Mouse (Mus musculus): ENCODE measurements around the gene Rai14.

Rai14 gene

DNA sequence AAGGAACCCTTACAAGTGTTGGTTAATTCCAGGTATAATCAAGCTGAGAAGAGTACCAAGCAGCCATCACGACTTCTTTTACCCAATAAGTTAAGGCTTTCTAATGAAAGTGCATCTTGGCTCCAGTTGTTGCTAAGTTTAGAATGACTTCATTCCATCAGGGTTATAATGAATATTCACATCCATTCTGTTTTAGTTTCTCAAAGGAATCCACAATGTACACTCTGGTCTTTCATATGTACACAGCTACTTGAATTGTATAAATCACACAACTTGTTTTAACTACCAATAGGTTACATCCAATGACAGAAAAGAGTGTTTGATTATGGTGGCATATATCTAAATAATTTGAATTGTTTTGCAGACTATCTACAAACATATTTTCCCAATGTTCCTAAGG lies 59.7 kb downstream of the Rai14 start:
- no peak for DNase-seq (ENCODE audit: low read depth in 2 of 2, low spot score in 2 of 2)

DNA sequence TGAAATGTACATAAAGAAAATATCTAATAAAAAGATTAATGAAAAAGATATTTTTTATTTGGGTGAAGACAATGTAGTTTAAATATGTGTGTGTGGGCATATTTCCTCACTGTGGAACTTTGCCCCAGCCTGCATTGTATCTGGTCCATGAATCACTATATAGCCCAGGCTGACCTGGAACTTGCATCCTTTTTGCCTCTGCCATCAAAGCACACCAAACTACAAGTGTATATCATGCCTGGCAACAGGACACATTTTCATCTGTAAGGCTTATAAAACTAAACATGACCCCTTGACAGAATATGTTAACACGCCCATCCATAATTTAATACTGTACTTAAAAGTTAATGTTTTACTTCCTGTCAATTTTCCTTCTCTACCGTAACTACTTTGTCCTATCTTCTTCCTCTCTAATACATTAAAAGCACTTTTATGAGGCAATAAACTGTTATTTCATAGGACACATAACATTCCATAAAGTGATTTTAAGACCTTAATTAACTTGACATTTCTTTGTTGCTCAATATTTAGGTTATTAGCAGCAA lies 61.4 kb downstream of the Rai14 start:
- DNase-seq (ENCODE audit: low read depth in 2 of 2, low spot score in 2 of 2) = no peak

GRCm38 (mm10) chr15:10648372-10649109 lies 65.9 kb downstream of the Rai14 start:
- DNase-seq (ENCODE audit: low read depth in 2 of 2, low spot score in 2 of 2) = no peak

- no peak for DNase-seq (ENCODE audit: low read depth in 2 of 2, low spot score in 2 of 2)
Measured at GRCm38 (mm10) chr15:10646297-10646696, 68.1 kb downstream of the Rai14 start.

DNA sequence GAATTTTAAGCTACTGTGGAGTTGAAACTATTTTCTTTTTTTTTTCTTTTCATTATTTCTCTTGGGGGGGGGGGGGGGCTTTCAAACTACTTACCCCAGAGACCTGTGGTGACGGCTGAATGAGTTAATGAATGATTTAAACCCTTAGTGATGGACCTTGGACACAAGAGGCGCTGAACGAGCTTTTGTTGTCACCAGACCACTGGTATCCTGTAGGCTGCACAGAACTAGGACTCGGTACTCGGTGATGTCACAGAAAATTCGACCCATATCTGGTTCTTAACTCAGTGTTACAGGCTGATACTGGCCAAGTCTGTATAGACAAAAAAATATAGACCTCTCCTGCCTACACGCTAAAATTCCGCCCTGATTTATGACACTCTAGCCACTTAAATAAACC lies 69.3 kb downstream of the Rai14 start:
- DNase-seq (ENCODE audit: low read depth in 2 of 2, low spot score in 2 of 2) = no peak

DNA sequence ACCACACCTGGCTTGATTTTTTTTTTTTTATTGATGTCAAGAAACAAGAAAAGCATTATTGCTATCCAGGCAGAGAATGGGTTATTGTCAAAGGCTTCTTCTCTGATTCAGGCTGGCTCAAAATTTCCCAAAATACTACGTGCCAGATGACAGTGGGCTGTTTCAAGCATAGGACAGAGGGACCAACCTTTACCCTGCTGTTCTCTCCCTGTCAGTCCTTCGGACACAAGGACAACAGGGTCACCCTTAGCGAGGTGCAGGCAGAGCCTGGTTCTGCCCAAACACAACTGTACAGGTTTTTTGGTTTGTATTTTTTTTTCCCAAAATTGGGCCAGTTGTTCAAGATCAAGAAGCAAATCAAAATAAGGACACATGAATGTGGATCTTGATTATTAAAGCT lies 70.6 kb downstream of the Rai14 start:
- DNase-seq (ENCODE audit: low read depth in 2 of 2, low spot score in 2 of 2) = no peak

GRCm38 (mm10) chr15:10643224-10643623 lies 71.2 kb downstream of the Rai14 start:
- no peak for DNase-seq (ENCODE audit: low read depth in 2 of 2, low spot score in 2 of 2)

- DNase-seq (ENCODE audit: low read depth in 2 of 2, low spot score in 2 of 2) = no peak
Measured at GRCm38 (mm10) chr15:10642419-10642818, 72.0 kb downstream of the Rai14 start.

- no peak for DNase-seq (ENCODE audit: low read depth in 2 of 2, low spot score in 2 of 2)
Measured at GRCm38 (mm10) chr15:10640721-10641120, 73.7 kb downstream of the Rai14 start.

DNA sequence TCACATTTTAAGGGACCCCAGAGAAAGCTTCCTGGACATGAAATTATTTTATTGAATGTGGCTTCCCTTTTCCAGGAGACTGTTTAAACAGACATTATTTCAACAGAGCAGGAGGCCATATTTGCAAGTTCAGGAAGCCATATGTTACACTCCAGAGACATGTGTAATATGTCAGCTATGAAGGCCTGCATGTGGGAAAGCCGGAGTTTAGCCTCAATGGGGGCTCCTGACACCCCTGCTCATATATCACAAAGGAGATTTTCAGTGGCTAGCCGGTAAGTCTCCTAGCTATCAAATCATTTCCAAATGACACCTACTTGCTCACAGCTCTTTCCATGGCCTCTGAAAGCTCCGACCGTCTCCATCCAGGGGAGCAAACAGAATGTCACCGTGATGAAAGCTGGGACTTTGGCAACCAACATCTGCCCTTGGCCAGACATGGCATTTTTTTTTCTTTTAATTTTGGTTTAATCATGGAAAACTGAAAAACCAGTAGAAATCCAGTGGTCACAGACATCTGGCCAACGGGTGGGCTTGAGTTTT lies 77.1 kb downstream of the Rai14 start:
- no peak for DNase-seq (ENCODE audit: low read depth in 2 of 2, low spot score in 2 of 2)

DNA sequence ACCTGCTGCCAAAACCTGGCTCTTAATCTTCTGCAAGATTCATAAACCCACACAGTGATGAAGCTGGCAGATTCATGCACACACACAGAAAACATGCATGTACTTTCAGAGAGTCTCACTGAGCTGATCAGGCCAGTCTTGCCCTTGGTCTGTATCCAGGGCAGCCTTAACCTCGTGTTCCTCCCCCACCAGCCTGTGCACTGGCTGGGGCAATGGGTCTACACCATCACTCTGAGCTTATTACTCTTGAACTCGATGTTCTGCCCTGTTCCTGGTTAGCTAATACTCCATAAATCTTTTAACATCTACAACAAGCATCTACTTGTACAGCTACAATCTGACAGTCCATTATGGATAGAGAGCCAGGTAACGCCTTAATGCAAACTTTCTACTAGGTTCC lies 77.6 kb downstream of the Rai14 start:
- no peak for DNase-seq (ENCODE audit: low read depth in 2 of 2, low spot score in 2 of 2)

- no peak for DNase-seq (ENCODE audit: low read depth in 2 of 2, low spot score in 2 of 2)
Measured at GRCm38 (mm10) chr15:10635121-10635520, 79.3 kb downstream of the Rai14 start.

DNA sequence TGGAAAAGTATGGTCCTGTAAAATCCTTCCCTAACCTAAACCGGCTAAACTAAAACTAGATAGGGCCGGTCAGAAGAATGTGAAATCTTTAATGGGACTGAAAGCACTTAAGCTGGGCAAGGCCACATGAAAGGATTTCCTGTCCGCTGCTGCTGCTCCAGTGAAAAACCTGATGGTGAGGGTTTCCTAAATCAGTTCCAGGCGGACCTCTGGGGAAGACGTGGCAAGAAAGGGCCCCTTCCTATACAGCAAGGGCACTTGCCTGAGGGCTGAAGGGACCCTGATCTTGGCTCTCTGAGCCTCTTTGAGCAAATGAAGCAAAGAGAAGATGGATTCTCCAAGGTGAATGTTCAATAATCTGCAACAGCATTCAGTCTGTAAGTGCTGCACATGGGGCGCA lies 80.2 kb downstream of the Rai14 start:
- no peak for DNase-seq (ENCODE audit: low read depth in 2 of 2, low spot score in 2 of 2)

DNA sequence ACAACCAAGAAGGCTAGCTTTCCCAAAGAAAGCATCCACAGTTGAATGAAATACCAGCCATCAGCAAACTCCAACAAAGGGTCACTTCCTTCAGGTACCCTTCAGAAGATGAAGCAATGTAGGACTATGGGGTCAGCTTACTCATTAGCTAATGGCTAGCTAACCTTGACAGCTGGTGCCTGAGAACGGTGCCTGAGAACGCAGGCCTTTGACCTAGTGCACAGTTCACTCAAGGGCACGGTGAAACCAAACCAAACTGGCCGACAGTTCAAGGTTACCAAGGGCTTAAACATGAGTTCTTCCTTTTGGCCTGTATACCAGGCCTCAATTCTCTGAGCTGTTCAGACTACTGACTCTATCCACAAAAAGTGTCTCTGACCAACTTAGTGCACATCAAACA lies 81.0 kb downstream of the Rai14 start:
- DNase-seq (ENCODE audit: low read depth in 2 of 2, low spot score in 2 of 2) = no peak

DNA sequence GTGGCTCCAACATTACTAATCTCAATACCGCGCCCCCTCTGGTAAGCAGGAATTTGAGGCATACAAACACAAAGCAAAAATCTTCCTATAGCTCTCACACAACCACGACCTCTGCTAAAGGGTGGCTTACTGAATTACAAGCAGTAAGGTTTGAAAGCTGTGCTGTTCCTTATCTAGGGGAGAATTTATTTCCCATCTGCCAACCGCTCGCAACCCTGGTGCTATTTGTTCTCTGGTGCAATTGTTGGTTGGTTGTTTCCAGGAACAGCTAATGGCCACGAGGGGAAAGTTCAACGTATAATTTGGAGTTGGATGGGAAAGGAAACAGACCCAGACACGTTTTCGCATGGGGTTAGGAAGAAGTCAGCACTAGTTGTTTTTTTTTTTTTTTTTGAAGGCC lies 81.8 kb downstream of the Rai14 start:
- DNase-seq (ENCODE audit: low read depth in 2 of 2, low spot score in 2 of 2) = no peak

DNA sequence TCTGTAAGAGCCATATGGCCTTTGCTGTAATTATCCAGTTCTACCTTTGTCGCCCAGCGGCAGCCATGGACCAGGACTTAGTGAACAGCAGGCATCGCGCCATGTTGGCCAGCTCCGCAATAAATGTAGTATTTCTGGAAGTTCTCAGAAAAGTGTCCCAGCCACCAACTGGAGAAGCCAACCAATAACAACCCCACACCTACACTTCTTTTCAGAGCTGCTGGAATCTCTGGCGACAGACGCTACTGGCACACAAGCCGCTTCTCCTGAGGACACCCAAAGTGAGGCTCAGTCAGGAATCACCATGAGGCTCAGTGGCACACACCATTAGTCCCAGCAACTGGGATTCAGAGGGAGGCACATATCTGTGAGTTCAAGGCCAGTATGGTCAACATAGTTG lies 82.4 kb downstream of the Rai14 start:
- no peak for DNase-seq (ENCODE audit: low read depth in 2 of 2, low spot score in 2 of 2)

DNA sequence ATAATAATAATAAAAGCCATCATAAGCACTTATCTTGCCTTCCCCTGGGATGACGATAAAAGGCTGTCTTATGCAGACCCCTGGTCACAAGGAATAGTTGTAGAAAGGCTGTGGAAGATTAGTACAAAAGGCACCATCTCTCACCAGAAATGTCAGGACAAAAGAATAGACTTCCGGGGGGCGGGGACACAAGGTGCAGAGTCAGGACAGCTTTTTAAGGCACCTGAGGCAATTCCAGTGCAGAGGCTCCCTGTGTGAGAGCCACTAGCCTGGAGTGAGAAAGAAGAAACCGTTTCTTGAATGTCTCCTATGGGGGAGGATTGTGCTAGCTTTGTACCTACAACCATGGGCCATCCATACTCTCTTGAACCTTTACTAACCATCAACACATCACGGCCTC lies 82.9 kb downstream of the Rai14 start:
- no peak for DNase-seq (ENCODE audit: low read depth in 2 of 2, low spot score in 2 of 2)

DNA sequence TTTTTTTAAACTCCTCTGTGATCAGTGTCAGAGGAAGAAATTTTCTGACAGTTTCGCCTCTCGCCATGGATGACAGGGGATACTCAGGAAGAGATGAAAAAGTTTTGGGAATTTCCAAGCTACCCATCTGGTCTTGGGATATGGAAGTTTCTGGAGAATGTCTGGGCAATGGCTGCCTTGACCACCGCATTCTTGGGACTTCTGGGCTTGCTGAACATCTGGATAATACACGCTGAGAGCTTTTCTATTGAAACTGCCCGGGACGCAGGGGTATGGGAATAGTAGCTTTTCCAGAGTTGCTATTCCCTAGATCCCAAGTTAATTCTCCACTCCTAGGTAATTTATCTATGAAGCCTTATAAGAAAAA lies 85.5 kb downstream of the Rai14 start:
- no peak for DNase-seq (ENCODE audit: low read depth in 2 of 2, low spot score in 2 of 2)

DNA sequence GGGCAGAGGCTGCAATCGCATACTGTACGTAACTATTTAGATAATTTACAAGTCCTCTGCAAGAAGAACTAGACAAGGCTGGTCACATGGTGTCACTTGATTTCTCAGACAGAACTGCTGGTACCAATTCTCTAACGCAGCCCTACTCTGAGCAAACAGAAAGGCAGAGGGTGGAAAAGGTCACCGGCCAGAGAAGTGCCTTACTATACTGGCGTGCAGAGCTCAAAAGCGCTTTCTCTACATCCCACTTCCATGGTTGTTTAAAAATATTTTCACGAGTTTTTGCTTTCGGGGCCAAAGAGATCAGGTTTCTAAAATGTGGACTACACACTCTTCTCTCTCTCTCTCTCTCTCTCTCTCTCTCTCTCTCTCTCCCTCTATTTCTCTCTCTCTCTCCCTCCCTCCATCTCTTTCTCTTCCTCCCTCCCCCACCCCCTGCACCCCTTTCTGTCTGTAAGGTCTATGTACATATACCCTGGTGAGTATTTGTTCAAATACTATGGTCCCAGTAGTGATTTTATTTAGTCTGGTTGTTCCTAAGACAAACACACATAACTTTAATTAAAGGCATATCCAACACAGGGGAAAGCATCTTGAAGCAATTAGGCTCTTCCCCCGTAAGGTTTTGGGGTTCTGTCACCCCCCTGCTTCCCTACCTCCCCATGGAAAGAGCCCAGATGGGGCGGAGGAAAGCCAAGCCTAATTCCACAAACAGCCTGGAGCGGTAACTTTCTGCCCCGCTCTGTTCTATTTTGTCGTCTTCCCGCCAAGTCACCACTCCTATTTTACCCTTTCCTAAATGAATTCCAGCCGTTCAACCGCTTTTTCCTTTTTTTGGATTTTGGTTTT lies 86.1 kb downstream of the Rai14 start:
- no peak for DNase-seq (ENCODE audit: low read depth in 2 of 2, low spot score in 2 of 2)

DNA sequence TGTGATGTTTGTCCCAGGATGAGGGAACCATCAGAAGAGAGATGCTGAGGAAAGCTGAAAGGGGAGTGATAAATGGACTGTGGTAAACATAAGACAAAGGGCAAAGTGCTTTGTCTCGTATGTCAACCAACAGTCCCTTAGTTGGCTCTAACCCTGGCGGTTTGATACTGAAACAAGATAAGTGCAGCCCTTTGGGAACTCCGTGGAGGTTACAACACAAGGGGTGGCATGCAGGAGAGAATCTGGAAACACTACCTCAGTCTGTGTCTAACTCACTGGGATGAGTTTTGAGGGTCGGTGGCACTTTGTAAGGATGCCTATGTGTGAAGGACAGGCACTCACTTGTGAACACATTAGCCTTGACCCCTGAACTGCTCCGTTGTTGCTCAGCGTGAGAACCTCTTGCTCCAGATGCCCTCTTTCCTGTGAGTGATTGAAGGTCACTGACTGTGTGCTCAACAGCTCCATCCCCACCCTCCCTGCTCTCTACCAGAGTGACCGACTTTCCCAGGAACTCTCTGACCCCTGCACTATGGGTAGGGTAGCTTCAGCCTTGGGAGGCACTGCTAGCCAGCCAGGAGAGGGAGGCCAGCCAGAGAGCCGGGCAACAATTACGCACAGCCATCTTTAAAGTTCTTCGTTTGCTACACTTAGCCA lies 90.7 kb downstream of the Rai14 start:
- DNase-seq (ENCODE audit: low read depth in 2 of 2, low spot score in 2 of 2) = no peak

DNA sequence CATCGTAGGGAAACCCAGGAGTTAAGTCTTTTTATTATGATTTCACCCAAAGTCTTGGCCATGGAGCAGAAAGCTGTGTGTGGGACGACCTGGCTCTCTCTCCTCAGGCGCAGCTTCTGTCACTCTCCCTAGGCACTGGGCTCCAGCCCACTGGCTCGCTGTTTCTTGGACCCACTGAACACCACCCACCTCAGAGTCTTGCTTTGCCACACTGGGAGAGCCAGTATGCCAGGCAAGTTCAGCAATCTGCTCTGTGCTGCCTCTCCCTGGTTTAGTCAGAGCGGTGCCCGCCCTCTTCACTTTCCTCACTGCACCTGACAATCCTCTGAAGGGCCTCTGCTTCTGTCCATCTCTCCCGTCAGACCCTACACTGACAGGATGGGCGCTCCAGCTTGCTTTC lies 93.2 kb downstream of the Rai14 start:
- no peak for DNase-seq (ENCODE audit: low read depth in 2 of 2, low spot score in 2 of 2)

- no peak for DNase-seq (ENCODE audit: low read depth in 2 of 2, low spot score in 2 of 2)
Measured at GRCm38 (mm10) chr15:10619678-10620077, 94.7 kb downstream of the Rai14 start.

Measured in CD8-positive naive resting alpha-beta T cell, adult 2 months (primary cell).